Mouse (Mus musculus): Measurements from ENCODE around the gene Vps35l. TPM values are rescaled to one million over a fixed set of nuclear protein-coding genes. Genes with fewer than 3 reads are reported as not detected.

Vps35l gene
- polyA plus RNA-seq (2015; fragmentation: Nextera tagmentation; extraction: Ambion mirVana), result 92.4 and 94.4 TPM in 2 replicates

DNA sequence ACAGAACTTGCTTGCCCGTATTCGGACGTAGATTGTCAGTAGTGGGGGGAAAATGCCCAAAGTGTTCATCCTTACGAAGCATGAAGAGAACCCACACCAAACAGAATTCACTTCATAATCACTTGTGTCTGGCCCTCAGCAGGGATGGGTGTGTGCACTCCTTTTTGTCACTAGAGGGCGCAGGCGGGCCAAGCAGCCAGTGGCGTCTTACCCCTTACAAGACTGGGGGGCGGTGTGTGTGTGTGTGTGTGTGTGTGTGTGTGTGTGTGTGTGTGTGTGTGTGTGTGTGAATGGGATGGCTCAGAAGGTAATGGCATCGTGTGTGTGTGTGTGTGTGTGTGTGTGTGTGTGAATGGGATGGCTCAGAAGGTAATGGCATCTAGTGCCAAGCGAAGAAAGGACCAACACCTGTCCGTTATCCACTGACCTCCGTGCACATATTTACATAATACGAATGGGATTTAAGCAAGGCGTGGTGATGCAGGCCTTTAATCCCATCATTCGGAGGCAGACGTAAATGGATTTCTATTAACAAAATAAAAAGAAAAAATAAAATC, at the start of gene Vps35l:
Gene Vps35l, plus strand, starts transcription at position 252 of the 557 bp plus-strand sequence.
- H3K9me3 ChIP-seq, result no peaks in the 10 kb centered on the region
- peak within 1 kb of the TSS; percentile 72 for H3K4me3 ChIP-seq
- peak within 1 kb of the TSS; percentile 74 for H3K9ac ChIP-seq
- peaks cover 20% of the 10 kb centered on the region for H3K36me3 ChIP-seq
- no peaks in the 10 kb centered on the region for H3K27me3 ChIP-seq
- H3K4me2 ChIP-seq, result peak within 1 kb of the TSS; percentile 58
- WGBS, result under 1% methylated on average over 15 of the region's 16 CpGs
- peaks cover 14% of the 10 kb centered on the region for H3K4me1 ChIP-seq (replicated peaks)
- peak within 1 kb of the TSS; percentile 92 for H3K27ac ChIP-seq (replicated peaks)
- ATAC-seq (ENCODE audit: low FRiP score, low read depth), result peak; percentile 80

DNA sequence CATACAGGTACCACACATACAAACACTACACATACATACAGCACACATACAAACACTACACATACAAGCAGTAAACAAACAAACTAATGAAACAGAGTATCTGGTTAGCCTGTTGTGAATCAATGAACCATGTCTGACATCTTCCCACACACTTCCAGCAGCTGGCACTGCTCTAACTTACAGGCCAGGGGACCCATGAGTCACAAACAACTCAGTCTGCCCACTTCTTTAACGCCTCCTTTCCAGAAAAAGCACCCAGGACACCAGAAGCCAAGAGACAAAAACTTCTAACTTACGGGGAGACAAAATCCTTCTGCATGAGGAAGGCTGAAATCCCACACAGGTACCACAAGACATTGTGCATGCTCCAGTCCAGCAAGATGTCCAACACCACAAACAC, 48.7 kb upstream of the Vps35l start:
- no peak overlapping the region for H3K9ac ChIP-seq
- H3K27ac ChIP-seq (replicated peaks), result no peak overlapping the region
- H3K4me3 ChIP-seq, result no peak overlapping the region
- H3K4me2 ChIP-seq, result no peak overlapping the region
- no peaks in the 10 kb centered on the region for H3K4me1 ChIP-seq (replicated peaks)
- ATAC-seq (ENCODE audit: low FRiP score, low read depth), result no peak
- 92% methylated on average over 2 of the region's 2 CpGs for WGBS
- no peaks in the 10 kb centered on the region for H3K9me3 ChIP-seq
- H3K27me3 ChIP-seq, result no peaks in the 10 kb centered on the region
- H3K36me3 ChIP-seq, result peaks cover 67% of the 10 kb centered on the region

DNA sequence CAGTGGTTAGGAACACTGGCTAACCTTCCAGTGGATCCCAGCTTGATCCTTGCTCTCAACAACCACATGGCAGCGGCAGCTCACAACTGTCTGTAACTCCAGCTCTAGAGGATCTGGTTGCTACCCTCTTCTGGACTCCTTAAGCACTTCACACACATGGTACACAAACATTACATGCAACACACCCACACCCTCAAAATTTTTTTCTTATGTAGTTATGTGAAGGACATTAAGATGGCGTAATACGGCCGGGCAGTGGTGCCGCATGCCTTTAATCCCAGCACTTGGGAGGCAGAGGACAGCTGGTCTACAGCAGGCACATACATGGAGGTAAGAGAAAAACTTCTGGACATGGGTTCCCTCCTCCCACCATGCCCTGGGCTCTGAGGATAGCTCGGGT, 43.9 kb upstream of the Vps35l start:
- WGBS, result 96% methylated on average over 6 of the region's 6 CpGs
- Histone ChIP-seq H3K4me3 (no peak overlapping the region), H3K9me3 (no peaks in the 10 kb centered on the region), H3K27me3 (no peaks in the 10 kb centered on the region), H3K4me1 (replicated peaks) (peaks cover 6% of the 10 kb centered on the region; the same call in 1 of the 2 replicates), H3K4me2 (no peak overlapping the region), H3K36me3 (peaks cover 60% of the 10 kb centered on the region), H3K9ac (no peak overlapping the region), H3K27ac (replicated peaks) (no peak overlapping the region)
- no peak for ATAC-seq (ENCODE audit: low FRiP score, low read depth)

DNA sequence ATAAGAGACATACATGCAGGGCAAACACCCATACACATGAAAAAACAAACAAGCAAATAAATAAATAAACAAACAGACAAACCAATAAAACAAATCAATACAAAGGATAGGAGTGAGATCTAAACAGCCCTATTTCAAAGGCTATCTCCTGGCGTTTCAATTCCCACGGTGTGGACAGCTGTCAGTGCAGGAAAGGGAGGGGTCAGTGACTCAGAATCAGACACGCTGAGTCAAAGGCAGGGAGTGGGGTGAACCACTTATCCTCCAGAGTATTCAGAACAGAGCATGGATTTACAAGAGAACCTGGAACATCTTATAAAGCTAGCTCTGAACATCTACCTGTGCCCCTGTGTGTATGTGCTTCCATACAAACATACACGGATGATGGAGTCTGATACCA, 42.9 kb upstream of the Vps35l start:
- no peak for ATAC-seq (ENCODE audit: low FRiP score, low read depth)
- Histone ChIP-seq H3K9me3 (no peaks in the 10 kb centered on the region), H3K27me3 (no peaks in the 10 kb centered on the region), H3K9ac (no peak overlapping the region), H3K4me2 (no peak overlapping the region), H3K4me1 (replicated peaks) (peaks cover 6% of the 10 kb centered on the region; the same call in 1 of the 2 replicates), H3K36me3 (peaks cover 51% of the 10 kb centered on the region), H3K4me3 (no peak overlapping the region), H3K27ac (replicated peaks) (no peak overlapping the region)
- 82% methylated on average over 4 of the region's 4 CpGs for WGBS

DNA sequence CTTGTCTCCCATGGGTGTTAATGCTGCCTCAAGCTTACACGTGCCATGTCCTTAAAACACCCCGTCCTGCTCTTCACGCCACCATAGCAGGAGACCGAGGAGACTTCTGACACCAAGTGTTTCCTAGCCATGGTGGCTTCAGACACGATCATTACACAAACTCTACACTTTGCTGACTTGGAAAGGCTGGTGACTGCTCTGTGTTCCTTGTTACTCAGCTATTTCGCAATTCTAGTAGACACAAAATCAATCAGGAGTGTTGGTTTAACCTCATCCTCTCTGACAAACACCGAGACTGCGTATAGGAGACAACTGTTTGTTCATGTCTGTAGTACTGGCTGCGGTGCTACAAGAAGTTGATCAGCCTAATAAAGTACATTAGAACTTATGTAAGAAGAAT, 41.1 kb upstream of the Vps35l start:
- no peaks in the 10 kb centered on the region for H3K27me3 ChIP-seq
- H3K9me3 ChIP-seq, result no peaks in the 10 kb centered on the region
- peaks cover 17% of the 10 kb centered on the region for H3K4me1 ChIP-seq (replicated peaks)
- no peak overlapping the region for H3K4me3 ChIP-seq
- ATAC-seq (ENCODE audit: low FRiP score, low read depth), result no peak
- H3K9ac ChIP-seq, result no peak overlapping the region
- no peak overlapping the region for H3K27ac ChIP-seq (replicated peaks)
- H3K4me2 ChIP-seq, result no peak overlapping the region
- WGBS, result 95% methylated on average over 9 of the region's 9 CpGs
- H3K36me3 ChIP-seq, result peaks cover 36% of the 10 kb centered on the region

DNA sequence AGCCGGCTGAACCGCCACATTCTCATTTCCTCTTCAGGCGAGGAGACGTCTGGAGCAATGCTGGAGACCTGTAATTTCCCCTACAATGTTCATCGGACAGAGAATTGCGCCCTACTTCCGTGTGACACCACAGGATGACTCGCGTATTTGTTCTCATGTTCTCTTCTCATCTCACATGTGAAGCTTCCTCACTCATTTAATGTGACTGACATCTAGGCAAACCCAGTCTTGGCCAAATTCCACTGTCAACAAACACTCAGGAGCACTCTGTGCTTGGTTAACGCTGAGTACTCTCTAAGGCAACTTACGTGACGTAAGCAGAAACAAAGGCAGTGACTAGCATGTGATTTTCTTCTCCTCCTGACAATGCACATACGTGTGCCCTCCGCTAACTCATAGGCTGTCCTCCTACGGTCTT, 36.9 kb upstream of the Vps35l start:
- H3K4me1 ChIP-seq (replicated peaks), result peaks cover 32% of the 10 kb centered on the region
- WGBS, result 89% methylated on average over 15 of the region's 15 CpGs
- no peak for ATAC-seq (ENCODE audit: low FRiP score, low read depth)

DNA sequence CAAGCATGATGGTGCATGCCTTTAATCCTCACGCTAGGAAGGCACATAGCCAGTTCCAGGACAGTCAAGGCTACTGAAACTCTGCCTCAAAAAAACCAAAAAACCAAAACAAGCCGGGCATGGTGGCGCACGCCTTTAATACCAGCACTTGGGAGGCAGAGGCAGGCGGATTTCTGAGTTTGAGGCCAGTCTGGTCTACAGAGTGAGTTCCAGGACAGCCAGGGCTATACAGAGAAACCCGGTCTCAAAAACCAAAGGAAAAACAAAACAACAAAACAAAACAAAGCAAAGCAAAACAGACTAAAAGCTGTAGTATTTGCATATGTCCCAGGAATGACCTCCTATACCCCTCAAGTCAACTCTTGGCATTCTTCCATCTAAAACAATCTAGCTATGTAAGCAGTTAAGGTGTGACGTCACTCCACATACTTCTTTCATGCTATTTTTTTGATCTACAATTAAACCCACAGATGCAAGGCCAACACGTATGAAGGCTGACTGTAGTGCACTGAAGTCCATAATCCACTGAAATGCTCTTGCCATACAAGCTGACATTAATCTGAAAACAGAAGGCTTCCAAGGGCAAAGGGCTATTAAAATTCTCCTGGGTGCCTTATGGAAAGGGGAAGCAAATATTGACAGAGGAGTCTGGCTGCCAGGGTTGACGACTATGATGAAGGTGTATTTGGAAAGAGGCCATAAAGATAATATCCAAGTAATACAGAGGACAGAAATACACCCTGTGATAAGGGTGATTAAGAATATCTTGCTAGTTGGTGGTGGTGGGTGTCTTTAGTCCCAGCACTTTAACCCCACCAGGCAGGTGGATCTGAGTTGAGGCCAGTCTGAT, 35.8 kb upstream of the Vps35l start:
- peak overlapping the region; percentile 91; the same call in 1 of the 2 replicates for H3K27ac ChIP-seq (replicated peaks)
- H3K4me3 ChIP-seq, result peak overlapping the region; percentile 71

More for the DNA sequence above, 36.9 kb upstream of the Vps35l start:
- Histone ChIP-seq H3K9ac (no peak overlapping the region), H3K27ac (replicated peaks) (no peak overlapping the region), H3K27me3 (no peaks in the 10 kb centered on the region), H3K36me3 (peaks cover 2% of the 10 kb centered on the region; the same call in 1 of the 2 replicates), H3K4me2 (peak overlapping the region; percentile 59; the same call in 1 of the 2 replicates), H3K9me3 (no peaks in the 10 kb centered on the region), H3K4me3 (no peak overlapping the region)

DNA sequence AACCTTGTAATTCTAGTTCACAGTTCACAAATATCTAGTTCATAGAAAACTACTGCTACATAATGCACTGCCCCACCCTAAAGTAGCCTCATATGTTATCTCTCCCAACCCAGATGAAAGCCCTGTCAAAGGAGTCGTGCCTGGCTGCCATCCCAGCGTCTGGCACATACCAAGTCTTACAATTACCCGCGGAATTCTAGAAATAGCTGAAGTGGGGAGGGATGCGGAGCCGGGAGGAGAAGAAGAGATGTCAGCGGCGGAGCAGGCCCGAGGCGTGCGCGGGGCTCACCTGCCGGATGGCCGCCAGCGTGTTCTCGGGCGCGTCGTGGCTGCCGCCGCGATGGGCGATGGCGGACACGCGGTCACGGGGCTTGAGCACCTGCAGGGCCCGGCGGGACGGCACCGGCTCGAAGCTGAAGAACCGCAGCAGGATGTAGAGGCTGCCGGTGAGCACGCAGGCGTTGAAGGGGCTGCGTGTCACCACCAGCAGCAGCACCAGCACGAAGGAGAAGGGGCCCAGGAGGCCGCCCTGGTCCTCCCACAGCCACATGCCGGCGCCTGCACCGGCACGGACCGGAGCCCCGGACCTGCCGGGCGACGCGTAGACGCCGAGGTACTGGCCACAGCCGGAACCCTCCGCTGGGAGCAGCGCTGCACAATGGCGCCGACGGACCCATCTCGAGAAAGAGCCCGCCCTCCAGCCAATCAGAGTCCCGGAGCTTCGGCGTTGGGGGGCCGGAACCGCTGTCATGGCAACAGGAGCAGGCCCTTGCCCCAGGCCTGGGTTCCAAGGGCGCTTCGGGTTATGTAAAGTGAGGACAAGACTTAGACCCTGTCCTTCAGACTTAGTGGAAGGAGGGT, 34.7 kb upstream of the Vps35l start, which contains the start of gene Gde1:
Gene Gde1, minus strand, starts transcription at position 678 of the 861 bp plus-strand sequence.
- Histone ChIP-seq H3K9me3 (no peaks in the 10 kb centered on the region), H3K9ac (peak within 1 kb of the TSS; percentile 93), H3K4me3 (peak within 1 kb of the TSS; percentile 71), H3K36me3 (no peaks in the 10 kb centered on the region), H3K27ac (replicated peaks) (peak within 1 kb of the TSS; percentile 91), H3K27me3 (no peaks in the 10 kb centered on the region), H3K4me2 (peak within 1 kb of the TSS; percentile 59), H3K4me1 (replicated peaks) (peaks cover 26% of the 10 kb centered on the region)
- ATAC-seq (ENCODE audit: low FRiP score, low read depth), result peak; percentile 94
- WGBS, result under 1% methylated on average over 65 of the region's 66 CpGs

More for the DNA sequence above, 35.8 kb upstream of the Vps35l start:
- 76% methylated on average over 9 of the region's 9 CpGs for WGBS
- peak overlapping the region; percentile 59 for H3K4me2 ChIP-seq
- peak overlapping the region; percentile 93 for H3K9ac ChIP-seq
- H3K9me3 ChIP-seq, result no peaks in the 10 kb centered on the region
- peaks cover 32% of the 10 kb centered on the region for H3K4me1 ChIP-seq (replicated peaks)
- H3K36me3 ChIP-seq, result no peaks in the 10 kb centered on the region
- no peaks in the 10 kb centered on the region for H3K27me3 ChIP-seq
- no peak for ATAC-seq (ENCODE audit: low FRiP score, low read depth)

DNA sequence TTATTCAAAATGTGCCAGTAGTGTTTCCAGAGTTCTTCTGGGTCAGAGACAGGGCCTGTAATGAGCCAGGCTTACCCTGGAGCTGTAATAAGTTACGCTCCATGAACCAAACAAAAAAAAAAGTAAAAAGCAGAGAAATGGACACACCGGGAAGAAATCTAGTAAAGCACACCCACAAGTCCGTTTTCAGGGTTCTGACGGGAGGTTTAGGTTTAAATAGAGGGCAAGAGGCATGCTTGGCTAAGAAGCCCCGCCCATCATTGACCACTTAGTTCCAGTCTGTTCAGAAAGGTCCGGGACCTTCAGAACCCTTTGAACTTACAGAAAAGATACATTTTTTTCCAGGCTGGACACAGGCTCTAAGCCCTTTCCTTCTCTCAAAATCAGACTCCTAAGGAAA, 34.0 kb upstream of the Vps35l start:
- 0 out of 2 replicates have a peak, but pooled peaks have one; percentile 1 for ATAC-seq (ENCODE audit: low FRiP score, low read depth)
- no peaks in the 10 kb centered on the region for H3K36me3 ChIP-seq

DNA sequence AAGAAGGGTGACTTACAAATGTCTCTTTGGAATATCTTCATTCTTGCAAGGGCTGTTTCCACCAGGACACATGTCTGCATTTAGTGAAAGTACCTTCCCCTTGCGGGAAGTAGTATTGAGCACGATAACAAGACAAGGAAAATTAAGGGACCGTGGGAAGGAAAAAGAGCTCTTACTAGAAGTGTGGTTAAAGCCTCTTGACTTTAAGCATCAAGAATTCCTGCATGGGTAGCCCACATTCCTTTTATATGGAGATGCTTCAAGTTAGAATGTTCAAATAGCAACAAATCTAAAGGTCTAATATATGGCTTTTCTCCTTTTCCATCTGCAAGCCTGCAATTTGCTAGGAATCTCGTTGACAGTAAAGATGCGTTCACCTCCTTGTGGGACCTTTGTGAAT, 33.5 kb upstream of the Vps35l start:
- WGBS, result 93% methylated on average over 5 of the region's 5 CpGs
- 0 out of 2 replicates have a peak overlapping the region, but pooled peaks have one; percentile 59 for H3K4me2 ChIP-seq
- no peaks in the 10 kb centered on the region for H3K27me3 ChIP-seq
- H3K9ac ChIP-seq, result no peak overlapping the region
- H3K9me3 ChIP-seq, result no peaks in the 10 kb centered on the region
- no peak overlapping the region for H3K4me3 ChIP-seq
- H3K27ac ChIP-seq (replicated peaks), result no peak overlapping the region
- peaks cover 26% of the 10 kb centered on the region for H3K4me1 ChIP-seq (replicated peaks)
- ATAC-seq (ENCODE audit: low FRiP score, low read depth), result no peak
- no peaks in the 10 kb centered on the region for H3K36me3 ChIP-seq

More for the DNA sequence above, 34.0 kb upstream of the Vps35l start:
- Histone ChIP-seq H3K4me2 (peak overlapping the region; percentile 59), H3K27ac (replicated peaks) (peak overlapping the region; percentile 91), H3K4me1 (replicated peaks) (peaks cover 26% of the 10 kb centered on the region), H3K9ac (no peak overlapping the region), H3K4me3 (peak overlapping the region; percentile 71), H3K9me3 (no peaks in the 10 kb centered on the region), H3K27me3 (no peaks in the 10 kb centered on the region)
- 27% methylated on average over 6 of the region's 6 CpGs for WGBS

DNA sequence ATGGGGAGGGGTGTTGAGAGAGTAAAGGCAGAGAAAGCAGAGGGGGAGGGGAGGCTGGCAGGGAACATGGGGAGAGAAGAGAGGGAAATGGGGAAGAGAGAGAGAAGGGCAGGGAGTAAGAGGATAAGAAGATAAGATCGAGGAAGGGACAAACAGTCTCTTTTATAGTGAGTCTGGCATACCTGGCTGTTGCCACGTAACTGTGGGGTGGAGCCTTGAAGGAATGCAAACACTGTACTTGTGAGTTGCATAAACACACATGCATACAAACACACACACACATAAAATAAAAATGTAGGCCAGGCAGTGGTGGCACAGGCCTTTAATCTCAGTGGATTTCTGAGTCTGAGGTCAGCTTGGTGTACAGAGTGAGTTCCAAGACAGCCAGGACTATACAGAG, 32.8 kb upstream of the Vps35l start:
- no peak overlapping the region for H3K4me3 ChIP-seq
- 83% methylated on average over 2 of the region's 2 CpGs for WGBS
- no peaks in the 10 kb centered on the region for H3K27me3 ChIP-seq
- H3K9ac ChIP-seq, result no peak overlapping the region
- H3K4me1 ChIP-seq (replicated peaks), result peaks cover 26% of the 10 kb centered on the region
- no peaks in the 10 kb centered on the region for H3K36me3 ChIP-seq
- H3K27ac ChIP-seq (replicated peaks), result no peak overlapping the region
- no peak overlapping the region for H3K4me2 ChIP-seq
- no peaks in the 10 kb centered on the region for H3K9me3 ChIP-seq
- no peak for ATAC-seq (ENCODE audit: low FRiP score, low read depth)
